Mouse (Mus musculus) stomach, embryonic 14.5 days (tissue): Measurements from ENCODE around the gene Fam78a. TPM values are rescaled to one million over a fixed set of nuclear protein-coding genes. Genes with fewer than 3 reads are reported as not detected.

Experiments
- ATAC-seq: fragments of 200-750 bp; cut with Nextera tagmentation; 2 replicates; pipeline ENCODE4 v1.8.0; 2017; ENCODE audit warnings: low read depth, moderate TSS enrichment; ENCODE audit not compliant: insufficient number of reproducible peaks, insufficient read depth, low FRiP score
- H3K27ac ChIP-seq: fragments of 300-500 bp; sonication (generic); 2 replicates; pipeline ENCODE4 v1.5.1; 2014; ENCODE audit warnings: mild to moderate bottlenecking, low read length, moderate library complexity, mixed read lengths
- H3K27me3 ChIP-seq: fragments of 300-500 bp; sonication (generic); 2 replicates; pipeline ENCODE4 v1.6.1; 2014; ENCODE audit warnings: low read length, control low read depth, mixed read lengths; ENCODE audit not compliant: control insufficient read depth, insufficient read depth
- H3K36me3 ChIP-seq: fragments of 300-500 bp; sonication (generic); 2 replicates; pipeline ENCODE4 v1.6.1; 2014; ENCODE audit warnings: mild to moderate bottlenecking, control low read depth, low read length, moderate library complexity, mixed read lengths; ENCODE audit not compliant: control insufficient read depth, insufficient read depth
- H3K4me1 ChIP-seq: fragments of 300-500 bp; sonication (generic); 2 replicates; pipeline ENCODE4 v1.6.1; 2014; ENCODE audit warnings: low read length, control low read depth, mixed read lengths; ENCODE audit not compliant: control insufficient read depth, insufficient read depth
- H3K4me2 ChIP-seq: fragments of 300-500 bp; sonication (generic); replicated peaks from 2 replicates; pipeline ENCODE4 v1.6.1; 2014; ENCODE audit warnings: low read depth, low read length, control low read depth
- H3K4me3 ChIP-seq: fragments of 300-500 bp; sonication (generic); 2 replicates; pipeline ENCODE4 v1.5.1; 2014; ENCODE audit warnings: low read depth, low read length, control low read depth
- H3K9ac ChIP-seq: fragments of 300-500 bp; sonication (generic); replicated peaks from 2 replicates; pipeline ENCODE4 v1.6.1; 2014; ENCODE audit warnings: low read depth, mild to moderate bottlenecking, control low read depth, low read length, moderate library complexity, mixed read lengths
- H3K9me3 ChIP-seq: fragments of 300-500 bp; sonication (generic); 2 replicates; pipeline ENCODE4 v1.6.1; 2016; ENCODE audit warnings: low read depth, low read length, control low read depth; ENCODE audit not compliant: control insufficient read depth
- WGBS: fragments of 180-500 bp; shearing (Covaris S2); extraction: QIAGEN DNeasy Blood & Tissue Kit; methylation state at CpG from one replicate; pipeline ENCODE4 v1.1.7; 2014; 5-methylcytosine and 5-hydroxymethylcytosine counted together
- polyA plus RNA-seq: library from polyadenylated mRNA; unstranded; fragments of >200 nt; fragmentation: Nextera tagmentation; extraction: Ambion mirVana; gene quantifications from 2 replicates; pipeline ENCODE4 v1.2.1, GENCODE M21; 2014

Gene Fam78a
- polyA plus RNA-seq, 1 experiment from 2014 or later: 1.2 TPM

DNA sequence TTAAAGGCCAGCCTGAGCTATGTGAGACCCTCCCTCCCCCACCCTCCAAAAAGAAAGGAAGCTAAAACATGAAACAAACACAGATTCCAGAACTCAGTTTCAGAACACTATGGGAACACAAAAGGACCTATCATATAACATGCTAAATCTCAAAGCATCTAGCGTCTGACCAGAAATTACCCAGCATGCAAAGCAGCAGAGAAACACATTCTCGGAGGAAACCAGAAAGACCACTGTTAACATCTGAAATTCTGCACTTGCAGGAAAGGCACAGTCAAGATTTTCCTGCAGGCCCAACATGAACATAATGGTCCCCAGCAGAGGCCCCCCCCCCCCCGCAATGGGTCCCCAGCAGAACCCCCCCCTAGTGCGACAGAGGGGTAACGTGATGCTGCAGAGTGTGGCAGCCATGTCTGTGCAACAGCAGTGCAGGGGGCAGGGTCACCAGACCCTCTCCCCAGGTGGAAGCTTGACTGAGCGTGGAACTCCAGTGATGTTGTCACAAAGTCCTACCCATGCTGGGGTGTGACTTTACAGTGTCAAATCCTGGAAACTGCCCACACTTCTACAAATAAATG lies 24.3 kb downstream of the Fam78a start:
- Histone ChIP-seq H3K9ac (no peak overlapping the region), H3K4me2 (no peak overlapping the region), H3K27me3 (no peaks in the 10 kb centered on the region), H3K4me3 (no peak overlapping the region), H3K27ac (no peak overlapping the region; the same call in 1 of the 2 replicates), H3K4me1 (no peaks in the 10 kb centered on the region), H3K9me3 (no peaks in the 10 kb centered on the region), H3K36me3 (no peaks in the 10 kb centered on the region)
- no peak for ATAC-seq
- 54% methylated on average over 6 of the region's 6 CpGs for whole genome bisulfite sequencing

DNA sequence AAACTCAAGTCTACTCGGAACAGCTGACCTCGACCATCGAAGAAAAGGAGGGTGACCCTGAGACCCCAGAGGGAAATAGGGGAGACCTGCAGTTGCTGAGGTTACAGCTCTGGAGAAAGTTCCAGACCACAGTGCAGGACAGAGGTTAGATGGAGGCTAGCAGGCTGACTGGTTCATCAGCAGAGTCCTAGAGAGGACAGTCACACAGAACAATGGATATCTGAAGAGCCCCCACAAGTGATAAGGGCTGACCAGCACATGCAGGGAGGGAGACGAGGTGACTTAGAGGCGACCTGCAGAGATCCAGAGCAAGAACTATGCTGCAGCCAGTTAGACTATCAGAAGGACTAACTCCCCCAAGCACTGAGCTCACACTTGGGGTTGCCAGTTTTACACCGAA lies 25.0 kb downstream of the Fam78a start:
- 71% methylated on average over 6 of the region's 6 CpGs for WGBS
- Histone ChIP-seq H3K9me3 (no peaks in the 10 kb centered on the region), H3K27ac (no peak overlapping the region), H3K36me3 (no peaks in the 10 kb centered on the region), H3K4me3 (no peak overlapping the region), H3K4me1 (0 out of 2 replicates have a peak, but pooled peaks cover 3% of the 10 kb centered on the region), H3K4me2 (no peak overlapping the region), H3K9ac (no peak overlapping the region), H3K27me3 (no peaks in the 10 kb centered on the region)
- no peak for ATAC-seq

DNA sequence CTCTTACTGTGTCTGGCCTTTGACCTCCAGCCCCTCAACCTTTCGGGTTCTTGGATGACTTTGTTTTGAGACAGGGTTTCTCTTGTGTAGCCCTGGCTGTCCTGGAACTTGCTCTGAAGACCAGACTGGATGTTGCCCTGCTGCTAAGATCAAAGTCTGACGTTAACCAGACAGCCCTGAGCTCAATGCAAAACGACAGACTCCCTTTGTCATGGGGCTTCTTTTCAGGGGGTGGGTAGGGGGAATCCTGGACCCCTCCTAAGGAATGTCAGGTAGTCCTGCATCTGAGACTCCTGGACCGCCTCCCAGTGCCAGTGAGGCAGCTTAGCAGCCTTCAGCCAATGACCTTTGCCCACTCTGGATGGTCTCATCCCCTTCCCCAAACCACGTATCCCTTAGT lies 25.9 kb downstream of the Fam78a start:
- Histone ChIP-seq H3K36me3 (no peaks in the 10 kb centered on the region), H3K9ac (no peak overlapping the region), H3K27ac (no peak overlapping the region), H3K4me2 (no peak overlapping the region), H3K27me3 (no peaks in the 10 kb centered on the region), H3K4me1 (0 out of 2 replicates have a peak, but pooled peaks cover 3% of the 10 kb centered on the region), H3K9me3 (no peaks in the 10 kb centered on the region), H3K4me3 (no peak overlapping the region)
- WGBS: 41% methylated on average over 5 of the region's 5 CpGs
- ATAC-seq: no peak

GRCm38 (mm10) chr2:32058241-32058640 lies 26.4 kb downstream of the Fam78a start:
- Histone ChIP-seq H3K4me1 (0 out of 2 replicates have a peak, but pooled peaks cover 3% of the 10 kb centered on the region), H3K27me3 (no peaks in the 10 kb centered on the region), H3K4me3 (no peak overlapping the region), H3K27ac (no peak overlapping the region), H3K36me3 (no peaks in the 10 kb centered on the region), H3K9ac (no peak overlapping the region), H3K9me3 (no peaks in the 10 kb centered on the region), H3K4me2 (no peak overlapping the region)
- ATAC-seq: no peak
- WGBS: 78% methylated on average over 9 of the region's 9 CpGs

DNA sequence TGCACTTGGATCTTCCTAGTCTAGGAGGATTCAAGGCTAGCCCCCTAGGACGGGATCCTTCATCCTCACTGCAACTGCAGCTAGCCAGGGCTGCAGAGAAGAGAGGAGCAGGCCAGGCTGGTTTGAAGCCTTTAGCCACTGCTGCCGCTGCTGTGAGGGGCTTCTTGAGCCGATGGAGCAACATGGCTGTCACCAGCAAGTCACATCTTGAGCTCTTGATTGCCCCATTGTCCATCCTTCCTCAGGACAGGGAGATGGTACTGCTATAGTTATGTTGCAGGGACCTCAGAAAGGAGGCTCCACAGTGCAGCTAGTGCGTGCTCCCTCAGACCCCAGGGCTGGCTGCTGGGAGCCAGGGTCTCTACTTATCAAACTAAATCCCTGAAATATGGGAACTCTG lies 26.9 kb downstream of the Fam78a start:
- H3K4me1 ChIP-seq: 0 out of 2 replicates have a peak, but pooled peaks cover 3% of the 10 kb centered on the region
- H3K9ac ChIP-seq: no peak overlapping the region
- no peaks in the 10 kb centered on the region for H3K9me3 ChIP-seq
- 76% methylated on average over 4 of the region's 4 CpGs for WGBS
- ATAC-seq: no peak
- H3K4me2 ChIP-seq: no peak overlapping the region
- H3K27ac ChIP-seq: no peak overlapping the region
- H3K27me3 ChIP-seq: no peaks in the 10 kb centered on the region
- no peaks in the 10 kb centered on the region for H3K36me3 ChIP-seq
- H3K4me3 ChIP-seq: no peak overlapping the region

GRCm38 (mm10) chr2:32057360-32057759 lies 27.3 kb downstream of the Fam78a start:
- Histone ChIP-seq H3K4me2 (no peak overlapping the region), H3K4me3 (no peak overlapping the region), H3K27me3 (no peaks in the 10 kb centered on the region), H3K9ac (no peak overlapping the region), H3K9me3 (no peaks in the 10 kb centered on the region), H3K27ac (no peak overlapping the region), H3K36me3 (peaks cover 2% of the 10 kb centered on the region), H3K4me1 (0 out of 2 replicates have a peak, but pooled peaks cover 3% of the 10 kb centered on the region)
- no peak for ATAC-seq
- 70% methylated on average over 2 of the region's 2 CpGs for WGBS

GRCm38 (mm10) chr2:32056524-32056923 lies 28.1 kb downstream of the Fam78a start:
- H3K27ac ChIP-seq: no peak overlapping the region
- H3K4me2 ChIP-seq: no peak overlapping the region
- no peaks in the 10 kb centered on the region for H3K27me3 ChIP-seq
- H3K9ac ChIP-seq: no peak overlapping the region
- no peaks in the 10 kb centered on the region for H3K9me3 ChIP-seq
- WGBS: 89% methylated on average over 10 of the region's 10 CpGs
- no peak for ATAC-seq
- H3K4me1 ChIP-seq: 0 out of 2 replicates have a peak, but pooled peaks cover 3% of the 10 kb centered on the region
- H3K4me3 ChIP-seq: no peak overlapping the region
- peaks cover 10% of the 10 kb centered on the region for H3K36me3 ChIP-seq

DNA sequence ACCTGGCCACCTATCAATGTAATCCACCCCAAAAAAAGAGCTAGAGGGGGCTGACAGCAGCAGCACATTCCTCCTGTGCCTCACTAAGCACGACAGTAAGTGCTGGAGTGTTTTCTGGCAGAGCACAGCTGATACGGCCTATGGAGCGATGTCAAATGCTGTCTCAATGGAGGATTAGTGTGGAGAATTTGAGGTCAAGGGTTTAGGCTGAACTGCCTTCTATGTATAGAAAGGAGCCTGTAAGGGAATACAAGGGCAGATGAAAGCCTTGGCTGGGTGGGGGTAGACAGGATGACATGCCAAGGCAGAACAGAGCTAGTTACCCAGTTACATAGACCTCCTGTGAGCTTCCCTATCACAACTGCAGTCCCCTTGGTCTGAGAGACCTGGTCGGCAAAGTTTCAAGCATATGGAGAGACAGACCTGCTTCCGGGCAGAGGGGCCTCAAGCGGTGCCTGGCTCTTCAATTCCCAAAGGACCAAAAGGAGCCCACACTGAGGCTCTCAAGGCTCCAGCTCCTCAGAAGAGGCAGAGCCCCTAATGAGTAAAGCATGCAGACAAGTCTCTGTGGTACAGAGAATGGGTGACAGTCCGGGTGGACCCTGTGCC lies 29.2 kb downstream of the Fam78a start:
- 0 out of 2 replicates have a peak, but pooled peaks cover 3% of the 10 kb centered on the region for H3K4me1 ChIP-seq
- H3K27ac ChIP-seq: no peak overlapping the region
- 60% methylated on average over 7 of the region's 7 CpGs for WGBS
- H3K9me3 ChIP-seq: no peaks in the 10 kb centered on the region
- no peak for ATAC-seq
- H3K27me3 ChIP-seq: no peaks in the 10 kb centered on the region
- no peak overlapping the region for H3K4me2 ChIP-seq
- H3K9ac ChIP-seq: no peak overlapping the region
- H3K36me3 ChIP-seq: peaks cover 21% of the 10 kb centered on the region
- H3K4me3 ChIP-seq: no peak overlapping the region
